17 mouse cellular contexts compared by ENCODE assay signal in genomic region chr17:34207866-34208265, GRCm38 (mm10). TPM values are rescaled to one million over a fixed set of nuclear protein-coding genes. Genes with fewer than 3 reads are reported as not detected.
"Had no signal": no experiment of that assay in that cellular context is flagged by ENCODE, and none has a peak within 500 bp of the region (broad histone marks: within the 10 kb centered on the region; RNA-seq: fewer than 3 reads in every experiment).

No protein-coding gene starts in this region.

- ATAC-seq: intestine, postnatal 0 days; midbrain, embryonic 13.5 days; midbrain, embryonic 16.5 days had no signal

- H3K4me2 ChIP-seq: kidney, embryonic 15.5 days; liver, embryonic 13.5 days; midbrain, embryonic 13.5 days; neural tube, embryonic 13.5 days; stomach, embryonic 15.5 days had no signal

- DNase-seq: kidney, adult 8-10 months; kidney, postnatal 14 days; kidney, postnatal 4 days; layer of hippocampus, postnatal 36 days; liver, embryonic 13.5 days; lung, adult 2 months; lung, postnatal 14 days had no signal

- H3K36me3 ChIP-seq: kidney, embryonic 15.5 days; liver, embryonic 13.5 days; midbrain, embryonic 10.5 days; midbrain, embryonic 13.5 days; neural tube, embryonic 13.5 days; stomach, embryonic 15.5 days had no signal

- H3K27ac ChIP-seq: kidney, embryonic 15.5 days; left cerebral cortex, adult 2 months; liver, embryonic 13.5 days; midbrain, embryonic 10.5 days; midbrain, embryonic 13.5 days; neural tube, embryonic 13.5 days; stomach, embryonic 15.5 days had no signal

- H3K4me3 ChIP-seq: kidney, embryonic 15.5 days; left cerebral cortex, adult 2 months; liver, embryonic 13.5 days; midbrain, embryonic 10.5 days; midbrain, embryonic 13.5 days; myocyte; neural tube, embryonic 13.5 days; stomach, embryonic 15.5 days had no signal

- H3K9ac ChIP-seq: kidney, embryonic 15.5 days; liver, embryonic 13.5 days; midbrain, embryonic 13.5 days; neural tube, embryonic 13.5 days; stomach, embryonic 15.5 days had no signal

- H3K9me3 ChIP-seq: kidney, embryonic 15.5 days; midbrain, embryonic 13.5 days; neural tube, embryonic 13.5 days; stomach, embryonic 15.5 days had no signal

RNA-seq across cellular contexts. Expression of gene H2-Ob, which starts 30.8 kb away (rescaled TPM):
- polyA plus RNA-seq: limb, embryonic 11.5 days; midbrain, embryonic 10.5 days; midbrain, embryonic 13.5 days; myocyte; neural tube, embryonic 13.5 days had no signal
